Mouse (Mus musculus): ENCODE measurements around the gene Cypt12.

DNA sequence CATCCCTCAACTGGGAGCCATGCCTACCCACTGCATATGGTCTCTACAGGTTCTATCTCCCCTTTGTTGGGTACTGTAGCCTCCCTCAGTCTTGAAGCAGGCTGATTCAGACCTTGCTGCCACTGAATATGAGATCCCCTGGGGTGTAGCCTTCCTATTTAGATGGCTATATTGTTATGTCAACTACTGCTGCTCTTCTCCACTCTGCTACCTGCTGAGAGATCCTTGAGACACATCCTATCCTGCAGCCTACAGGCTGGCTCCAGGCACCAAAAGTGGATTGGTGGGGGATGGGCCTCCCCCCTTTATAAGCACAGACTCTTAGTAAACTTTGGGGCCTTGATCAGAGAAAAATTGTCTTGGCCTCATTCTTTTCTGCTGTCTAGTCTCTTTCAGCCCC, 34.4 kb upstream of the Cypt12 start:
- TF ChIP-seq CTCF (IDR thresholded peaks at IDR 0.05): no peak
- TF ChIP-seq POLR2A (IDR thresholded peaks at IDR 0.05; ENCODE audit: insufficient read depth, low read depth, low read length): no peak
